Mouse (Mus musculus): ENCODE data around the gene Gpr88.

Gpr88 gene

GRCm38 (mm10) chr3:116253077-116253531, at the start of gene Gpr88:
Gene Gpr88, minus strand, starts transcription at chr3:116253503.
- DNase-seq (ENCODE audit: low read depth, low spot score), result no peak

GRCm38 (mm10) chr3:116302581-116302980, 49.3 kb upstream of the Gpr88 start:
- no peak for DNase-seq (ENCODE audit: low read depth, low spot score)

- no peak for DNase-seq (ENCODE audit: low read depth, low spot score)
Observed at GRCm38 (mm10) chr3:116301754-116302153, 48.5 kb upstream of the Gpr88 start.

- no peak for DNase-seq (ENCODE audit: low read depth, low spot score)
Observed at GRCm38 (mm10) chr3:116298727-116299126, 45.4 kb upstream of the Gpr88 start.

- DNase-seq (ENCODE audit: low read depth, low spot score), result no peak
Observed at GRCm38 (mm10) chr3:116298003-116298402, 44.7 kb upstream of the Gpr88 start.

GRCm38 (mm10) chr3:116297170-116297569, 43.9 kb upstream of the Gpr88 start:
- no peak for DNase-seq (ENCODE audit: low read depth, low spot score)

- no peak for DNase-seq (ENCODE audit: low read depth, low spot score)
Observed at GRCm38 (mm10) chr3:116290041-116290815, 36.9 kb upstream of the Gpr88 start.

GRCm38 (mm10) chr3:116288833-116289232, 35.5 kb upstream of the Gpr88 start:
- no peak for DNase-seq (ENCODE audit: low read depth, low spot score)

- DNase-seq (ENCODE audit: low read depth, low spot score), result no peak
Observed at GRCm38 (mm10) chr3:116284735-116285134, 31.4 kb upstream of the Gpr88 start.

- no peak for DNase-seq (ENCODE audit: low read depth, low spot score)
Observed at GRCm38 (mm10) chr3:116283996-116284395, 30.7 kb upstream of the Gpr88 start.

GRCm38 (mm10) chr3:116281663-116282062, 28.4 kb upstream of the Gpr88 start:
- DNase-seq (ENCODE audit: low read depth, low spot score), result no peak

- no peak for DNase-seq (ENCODE audit: low read depth, low spot score)
Observed at GRCm38 (mm10) chr3:116277146-116277545, 23.8 kb upstream of the Gpr88 start.

GRCm38 (mm10) chr3:116271679-116272078, 18.4 kb upstream of the Gpr88 start:
- no peak for DNase-seq (ENCODE audit: low read depth, low spot score)

- no peak for DNase-seq (ENCODE audit: low read depth, low spot score)
Observed at GRCm38 (mm10) chr3:116267036-116267654, 13.8 kb upstream of the Gpr88 start.

GRCm38 (mm10) chr3:116266360-116266759, 13.1 kb upstream of the Gpr88 start:
- DNase-seq (ENCODE audit: low read depth, low spot score), result no peak

- no peak for DNase-seq (ENCODE audit: low read depth, low spot score)
Observed at GRCm38 (mm10) chr3:116263977-116264376, 10.7 kb upstream of the Gpr88 start.

- DNase-seq (ENCODE audit: low read depth, low spot score), result no peak
Observed at GRCm38 (mm10) chr3:116263061-116263460, 9.8 kb upstream of the Gpr88 start.

- no peak for DNase-seq (ENCODE audit: low read depth, low spot score)
Observed at GRCm38 (mm10) chr3:116256104-116256503, 2.8 kb upstream of the Gpr88 start.

GRCm38 (mm10) chr3:116252255-116253040, 855 bp downstream of the Gpr88 start:
- DNase-seq (ENCODE audit: low read depth, low spot score), result no peak

- no peak for DNase-seq (ENCODE audit: low read depth, low spot score)
Observed at GRCm38 (mm10) chr3:116251481-116252254, 1.6 kb downstream of the Gpr88 start.

- DNase-seq (ENCODE audit: low read depth, low spot score), result no peak
Observed at GRCm38 (mm10) chr3:116249026-116249425, 4.3 kb downstream of the Gpr88 start.

GRCm38 (mm10) chr3:116244476-116244875, 8.8 kb downstream of the Gpr88 start:
- no peak for DNase-seq (ENCODE audit: low read depth, low spot score)

Measured in embryo, embryonic 11.5 days (tissue).